Mouse (Mus musculus) CH12.LX (cell line): Measurements from ENCODE around the gene Ttc19. TPM values are rescaled to one million over a fixed set of nuclear protein-coding genes. Genes with fewer than 3 reads are reported as not detected.

Source experiments
- DNase-seq: peaks from one replicate; pipeline ENCODE4 v3.0.0-alpha.2; 2013; ENCODE audit errors: extremely low read depth
- H3K27ac ChIP-seq: 2 replicates; pipeline ENCODE4 v1.5.1; 2012; ENCODE audit warnings: low read depth, mild to moderate bottlenecking, control low read depth, moderate library complexity; ENCODE audit not compliant: insufficient read depth
- H3K27me3 ChIP-seq: replicated peaks from 2 replicates; pipeline ENCODE3; 2012; ENCODE audit warnings: inconsistent platforms
- H3K36me3 ChIP-seq, 2 experiments: replicated peaks in 1 of 2; 2 replicates each; pipeline versions ENCODE3 to v1.6.1; 2012; ENCODE audit warnings: inconsistent platforms in 1 of 2, low read length in 1 of 2, mild to moderate bottlenecking in 1 of 2, mixed read lengths in 1 of 2, moderate library complexity in 1 of 2; ENCODE audit not compliant: control insufficient read depth in 1 of 2, insufficient read depth in 1 of 2
- H3K4me1 ChIP-seq, 2 experiments: 2 replicates each; pipeline ENCODE4 v1.6.1; 2012; ENCODE audit warnings: inconsistent platforms in 1 of 2, moderate library complexity in 1 of 2; ENCODE audit not compliant: insufficient read depth in 2 of 2, control insufficient read depth in 1 of 2
- H3K4me2 ChIP-seq: 2 replicates; pipeline ENCODE4 v1.6.1; 2012; ENCODE audit warnings: low read depth, mild to moderate bottlenecking, control low read depth; ENCODE audit not compliant: poor library complexity, insufficient read depth, severe bottlenecking
- H3K4me3 ChIP-seq, 3 experiments: fragments of 150-350 bp in 1 of 3; sonication (generic) in 1 of 3; replicated peaks in 1 of 3; 2 replicates each; pipeline versions ENCODE3 to v1.5.1; 2011 to 2012; ENCODE audit warnings: low read depth in 2 of 3, low read length in 2 of 3, mild to moderate bottlenecking in 2 of 3, moderate library complexity in 2 of 3, control low read depth in 1 of 3, improper control_type of control experiment in 1 of 3, inconsistent platforms in 1 of 3, mixed read lengths in 1 of 3; ENCODE audit not compliant: poor library complexity in 1 of 3
- H3K79me2 ChIP-seq: replicated peaks from 2 replicates; pipeline ENCODE4 v1.6.1; 2012; ENCODE audit warnings: mild to moderate bottlenecking, moderate library complexity; ENCODE audit not compliant: control insufficient read depth, poor library complexity, insufficient read depth, severe bottlenecking; ENCODE audit errors: extremely low read depth
- H3K9ac ChIP-seq: 2 replicates; pipeline ENCODE4 v1.6.1; 2012; ENCODE audit warnings: low read depth, mild to moderate bottlenecking, control low read depth, moderate library complexity; ENCODE audit not compliant: insufficient read depth
- H3K9me3 ChIP-seq: replicated peaks from 2 replicates; pipeline ENCODE3; 2012; ENCODE audit warnings: low read length, inconsistent platforms, mixed read lengths
- BHLHE40 ChIP-seq: IDR thresholded peaks from 2 replicates; pipeline ENCODE4 v1.6.1; 2011; ENCODE audit warnings: mild to moderate bottlenecking, low read depth, low read length, improper control_type of control experiment
- CTCF ChIP-seq, 2 experiments: IDR thresholded peaks in 1 of 2; conservative IDR thresholded peaks in 1 of 2; 2 replicates each; pipeline ENCODE4 v1.5.1; 2011 to 2012; ENCODE audit warnings: low read depth in 2 of 2, low read length in 2 of 2, improper control_type of control experiment in 1 of 2, inconsistent platforms in 1 of 2, mild to moderate bottlenecking in 1 of 2, moderate library complexity in 1 of 2
- E2F4 ChIP-seq: IDR thresholded peaks from 2 replicates; pipeline ENCODE4 v1.6.1; 2011; ENCODE audit warnings: low read depth, low read length, improper control_type of control experiment; ENCODE audit not compliant: insufficient replicate concordance
- ELF1 ChIP-seq: IDR thresholded peaks from 2 replicates; pipeline ENCODE4 v1.6.1; 2014; ENCODE audit warnings: low read depth, mild to moderate bottlenecking, inconsistent platforms, low read length, improper control_type of control experiment
- ETS1 ChIP-seq: conservative IDR thresholded peaks from 2 replicates; pipeline ENCODE4 v1.6.1; 2012; ENCODE audit warnings: low read depth, mild to moderate bottlenecking, inconsistent platforms, low read length, improper control_type of control experiment, moderate library complexity
- KAT2A ChIP-seq: IDR thresholded peaks from 2 replicates; pipeline ENCODE4 v1.6.1; 2012; ENCODE audit warnings: low read length, improper control_type of control experiment, inconsistent platforms; ENCODE audit not compliant: insufficient replicate concordance
- MAFK ChIP-seq: IDR thresholded peaks from 2 replicates; pipeline ENCODE4 v1.6.1; 2011; ENCODE audit warnings: low read length, improper control_type of control experiment; ENCODE audit not compliant: insufficient replicate concordance
- MAX ChIP-seq: IDR thresholded peaks from 2 replicates; pipeline ENCODE4 v1.6.1; 2011; ENCODE audit warnings: low read length, improper control_type of control experiment
- MEF2A ChIP-seq: IDR thresholded peaks from 2 replicates; pipeline ENCODE4 v1.6.1; 2014; ENCODE audit warnings: low read depth, mild to moderate bottlenecking, inconsistent platforms, low read length, improper control_type of control experiment, borderline replicate concordance
- MXI1 ChIP-seq: IDR thresholded peaks from 2 replicates; pipeline ENCODE4 v1.6.1; 2011; ENCODE audit warnings: mild to moderate bottlenecking, low read depth, low read length, improper control_type of control experiment
- MYC ChIP-seq: IDR thresholded peaks from 2 replicates; pipeline ENCODE4 v1.6.1; 2011; ENCODE audit warnings: low read depth, mild to moderate bottlenecking, improper control_type of control experiment, low read length
- NELFE ChIP-seq: IDR thresholded peaks from 2 replicates; pipeline ENCODE4 v1.6.1; 2011; ENCODE audit warnings: low read depth, low read length, improper control_type of control experiment
- NRF1 ChIP-seq: IDR thresholded peaks from 2 replicates; pipeline ENCODE4 v1.6.1; 2014; ENCODE audit warnings: low read depth, mild to moderate bottlenecking, inconsistent platforms, low read length, improper control_type of control experiment, moderate library complexity
- PAX5 ChIP-seq: IDR thresholded peaks from 2 replicates; pipeline ENCODE4 v1.6.1; 2012; ENCODE audit warnings: low read length, inconsistent platforms, mixed read lengths
- POLR2A ChIP-seq: IDR thresholded peaks from 2 replicates; pipeline ENCODE4 v1.6.1; 2011; ENCODE audit warnings: low read depth, mild to moderate bottlenecking, improper control_type of control experiment, low read length
- POLR2AphosphoS2 ChIP-seq: IDR thresholded peaks from 2 replicates; pipeline ENCODE4 v1.6.1; 2011; ENCODE audit warnings: low read depth, low read length, improper control_type of control experiment
- RCOR1 ChIP-seq: conservative IDR thresholded peaks from 2 replicates; pipeline ENCODE4 v1.6.1; 2012; ENCODE audit warnings: low read depth, mild to moderate bottlenecking, inconsistent platforms, low read length, improper control_type of control experiment
- SIN3A ChIP-seq: IDR thresholded peaks from 2 replicates; pipeline ENCODE4 v1.6.1; 2012; ENCODE audit warnings: low read length, improper control_type of control experiment, inconsistent platforms
- TBP ChIP-seq: conservative IDR thresholded peaks from 2 replicates; pipeline ENCODE4 v1.6.1; 2011; ENCODE audit warnings: low read depth, low read length, improper control_type of control experiment
- UBTF ChIP-seq: IDR thresholded peaks from 2 replicates; pipeline ENCODE4 v1.6.1; 2012; ENCODE audit warnings: low read depth, mild to moderate bottlenecking, inconsistent platforms, low read length, improper control_type of control experiment, moderate library complexity
- USF1 ChIP-seq: IDR thresholded peaks from 2 replicates; pipeline ENCODE4 v1.6.1; 2014; ENCODE audit warnings: low read depth, mild to moderate bottlenecking, inconsistent platforms, low read length, improper control_type of control experiment
- USF2 ChIP-seq: conservative IDR thresholded peaks from 2 replicates; pipeline ENCODE4 v1.6.1; 2011; ENCODE audit warnings: low read depth, low read length, improper control_type of control experiment
- ZC3H11A ChIP-seq: IDR thresholded peaks from 2 replicates; pipeline ENCODE4 v1.6.1; 2012; ENCODE audit warnings: low read depth, mild to moderate bottlenecking, inconsistent platforms, low read length, improper control_type of control experiment
- ZKSCAN1 ChIP-seq: IDR thresholded peaks from 2 replicates; pipeline ENCODE4 v1.6.1; 2012; ENCODE audit warnings: low read depth, inconsistent platforms, low read length, improper control_type of control experiment, borderline replicate concordance
- ZMIZ1 ChIP-seq: IDR thresholded peaks from 2 replicates; pipeline ENCODE4 v1.6.1; 2012; ENCODE audit warnings: low read depth, mild to moderate bottlenecking, inconsistent platforms, low read length, improper control_type of control experiment
- dilution Hi-C: fragments of 300-500 bp; cut with MboI; formaldehyde crosslinking; loops from 2 replicates; pipeline ENCODE4 v1.14.3; 2020; ENCODE audit warnings: low sequenced_read_pairs; ENCODE audit not compliant: extremely low pct_unique_long_range_greater_than_20kb, extremely low pct_ligation_motif_present
- in situ Hi-C: fragments of 300-500 bp; cut with MboI; formaldehyde crosslinking; loops from 3 replicates; pipeline ENCODE4 v1.14.3; 2019; ENCODE audit warnings: low sequenced_read_pairs, low pct_ligation_motif_present, low pct_unique_long_range_greater_than_20kb, mixed read lengths
- polyA plus RNA-seq: library from polyadenylated mRNA; unstranded; fragments of >175 nt; gene quantifications from 2 replicates; pipeline ENCODE4 v1.2.1, GENCODE M21; 2012; ENCODE audit warnings: low read depth; ENCODE audit not compliant: insufficient read length
- total RNA-seq, 2 experiments: library from RNA; depleted of rRNA; stranded (reverse); fragments of 300-350 nt in 1 of 2; fragments of >200 nt in 1 of 2; gene quantifications; 2 replicates each; pipeline ENCODE4 v1.2.3; 2012 to 2014

The Ttc19 gene
- total and polyA plus RNA-seq, 3 experiments = 13.0 to 22.6 (median 22.2) TPM

DNA sequence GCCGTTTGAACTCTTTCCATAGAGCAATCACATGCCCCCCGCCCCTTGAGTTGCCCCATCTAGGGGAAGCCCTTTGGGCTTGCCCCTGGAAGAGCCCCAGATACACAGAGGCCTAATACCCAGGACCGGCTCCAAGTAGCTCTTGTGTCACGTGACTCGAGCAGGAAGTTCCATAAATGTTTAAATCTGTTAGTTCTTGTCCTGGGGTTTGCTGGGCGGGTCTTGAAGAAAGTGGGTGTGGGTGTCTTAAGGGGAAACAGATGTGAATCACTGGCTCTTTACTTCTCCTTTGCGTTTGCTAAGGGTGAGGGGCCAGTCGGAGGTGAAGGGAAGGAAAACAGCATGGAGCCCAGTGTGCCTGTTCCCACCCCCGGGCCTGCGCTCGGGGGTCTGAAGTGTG, 30.2 kb upstream of the Ttc19 start:
- no peaks in the 10 kb centered on the region for H3K79me2 ChIP-seq
- H3K9ac ChIP-seq = no peak overlapping the region
- no peak overlapping the region for H3K4me3 ChIP-seq
- TF ChIP-seq KAT2A (no peak), ZC3H11A (no peak), MXI1 (no peak), POLR2A (no peak), USF1 (peak; percentile 76), MYC (no peak), PAX5 (no peak), E2F4 (no peak), TBP (no peak), USF2 (peak; percentile 69), POLR2AphosphoS2 (no peak), BHLHE40 (0 out of 2 replicates have a peak, but pooled peaks have one; percentile 53)
- TF ChIP-seq, all 38 proteins: peak for 3
- H3K4me1 ChIP-seq = peaks cover 0 to 33% of the 10 kb centered on the region in 2 experiments; a peak in 2 of 4 replicates
- no peaks in the 10 kb centered on the region for H3K36me3 ChIP-seq
- in situ Hi-C loops = no loop called here
- dilution Hi-C loops = no loop called here
- H3K27me3 ChIP-seq = peaks cover 31% of the 10 kb centered on the region
- no peak for DNase-seq
- H3K4me2 ChIP-seq = no peak overlapping the region
- no peak overlapping the region for H3K27ac ChIP-seq
- peaks cover 8% of the 10 kb centered on the region for H3K9me3 ChIP-seq

DNA sequence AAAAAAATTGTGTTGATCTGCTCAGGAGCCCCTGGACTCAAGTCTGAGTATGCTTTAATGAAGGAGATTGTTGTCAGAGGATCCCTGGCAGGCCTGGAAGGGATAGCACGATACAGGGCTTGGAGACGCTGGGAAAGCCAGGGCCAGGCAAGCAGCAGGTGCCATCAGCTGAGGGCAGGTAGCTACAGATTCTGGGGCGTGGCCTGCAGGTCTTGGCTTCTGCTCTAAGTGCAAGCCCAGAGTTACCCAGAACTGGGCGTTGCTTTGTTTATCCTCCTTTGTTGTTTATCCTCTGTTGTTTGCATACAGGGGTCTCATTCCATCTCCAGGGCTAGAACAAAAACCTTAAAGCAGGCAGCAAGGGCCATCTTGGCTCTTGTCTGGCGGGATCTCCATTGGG, 27.9 kb upstream of the Ttc19 start:
- H3K27me3 ChIP-seq = peaks cover 21% of the 10 kb centered on the region
- no peaks in the 10 kb centered on the region for H3K36me3 ChIP-seq
- H3K9ac ChIP-seq = no peak overlapping the region
- H3K27ac ChIP-seq = no peak overlapping the region
- no peaks in the 10 kb centered on the region for H3K79me2 ChIP-seq
- peaks cover 0 to 32% of the 10 kb centered on the region in 2 experiments; a peak in 2 of 4 replicates for H3K4me1 ChIP-seq
- in situ Hi-C loops (no loop called here), dilution Hi-C loops (no loop called here)
- no peaks in the 10 kb centered on the region for H3K9me3 ChIP-seq
- DNase-seq = no peak
- no peak overlapping the region for H3K4me3 ChIP-seq
- no peak overlapping the region for H3K4me2 ChIP-seq
- no peak for TF ChIP-seq NELFE
- no peak for TF ChIP-seq MEF2A
- TF ChIP-seq ETS1 = no peak
- no peak for TF ChIP-seq BHLHE40
- TF ChIP-seq PAX5 = no peak
- TF ChIP-seq MXI1 = no peak
- no peak for TF ChIP-seq ZMIZ1
- no peak for TF ChIP-seq USF1
- TF ChIP-seq ZKSCAN1 = no peak
- no peak for TF ChIP-seq USF2
- TF ChIP-seq MAX = no peak
- no peak for TF ChIP-seq ELF1
- no peak for TF ChIP-seq ZC3H11A
- no peak for TF ChIP-seq MAFK
- no peak for TF ChIP-seq NRF1
- no peak for TF ChIP-seq POLR2AphosphoS2
- TF ChIP-seq RCOR1 = no peak
- TF ChIP-seq CTCF (conservative IDR thresholded peaks at IDR 0.05 in 1 of 2, IDR thresholded peaks at IDR 0.05 in 1 of 2; ENCODE audit: low read depth in 2 of 2, low read length in 2 of 2) = no peak
- no peak for TF ChIP-seq SIN3A
- TF ChIP-seq UBTF = no peak
